Mouse (Mus musculus) liver, adult 2 months (tissue): ENCODE results near the gene Pafah2. TPM values are rescaled to one million over a fixed set of nuclear protein-coding genes. Genes with fewer than 3 reads are reported as not detected.

Experiments used
- DNase-seq: peaks from one replicate; pipeline ENCODE4 v3.0.0-alpha.2; 2011; ENCODE audit warnings: low read depth, low spot score; ENCODE audit errors: extremely low read depth
- H3K27ac ChIP-seq: fragments of 200-500 bp; replicated peaks from 2 replicates; pipeline ENCODE4 v1.5.1; 2012; ENCODE audit warnings: low read depth, mild to moderate bottlenecking, control low read depth, inconsistent platforms, low read length; ENCODE audit not compliant: insufficient read depth
- H3K27me3 ChIP-seq: fragments of 200-500 bp; 2 replicates; pipeline ENCODE4 v1.6.1; 2012; ENCODE audit warnings: mild to moderate bottlenecking, moderate library complexity, low read length, inconsistent platforms; ENCODE audit not compliant: control insufficient read depth, insufficient read depth
- H3K36me3 ChIP-seq: fragments of 200-500 bp; 2 replicates; pipeline ENCODE4 v1.6.1; 2012; ENCODE audit warnings: low read length, inconsistent platforms; ENCODE audit not compliant: control insufficient read depth, insufficient read depth
- H3K4me1 ChIP-seq: fragments of 200-500 bp; 2 replicates; pipeline ENCODE4 v1.6.1; 2011; ENCODE audit warnings: low read length; ENCODE audit not compliant: control insufficient read depth, insufficient read depth
- H3K4me3 ChIP-seq: fragments of 200-500 bp; 2 replicates; pipeline ENCODE4 v1.5.1; 2011; ENCODE audit warnings: low read depth, mild to moderate bottlenecking, control low read depth, low read length, moderate library complexity; ENCODE audit not compliant: insufficient read depth
- H3K79me2 ChIP-seq: fragments of 200-500 bp; 2 replicates; pipeline ENCODE4 v1.6.1; 2012; ENCODE audit warnings: inconsistent platforms, mild to moderate bottlenecking, low read length, moderate library complexity; ENCODE audit not compliant: control insufficient read depth, insufficient read depth
- H3K9ac ChIP-seq: fragments of 200-500 bp; 2 replicates; pipeline ENCODE4 v1.6.1; 2012; ENCODE audit warnings: low read depth, mild to moderate bottlenecking, control low read depth, inconsistent platforms, low read length
- CTCF ChIP-seq: fragments of 200-500 bp; IDR thresholded peaks from 2 replicates; pipeline ENCODE4 v1.5.1; 2011; ENCODE audit warnings: low read depth, low read length, control low read depth
- POLR2A ChIP-seq: fragments of 200-500 bp; IDR thresholded peaks from 2 replicates; pipeline ENCODE4 v1.6.1; 2011; ENCODE audit warnings: low read length, control low read depth; ENCODE audit not compliant: insufficient read depth; ENCODE audit errors: extremely low read depth
- WGBS: fragments of 180-500 bp; shearing (Covaris S2); methylation state at CpG from one replicate; pipeline ENCODE4 v1.1.7; 2018; 5-methylcytosine and 5-hydroxymethylcytosine counted together
- polyA plus RNA-seq: library from polyadenylated mRNA; depleted of rRNA; stranded (reverse); fragments of >200 nt; gene quantifications from 2 replicates; pipeline ENCODE4 v1.2.3, GENCODE M21; 2012
- total RNA-seq: library from RNA; depleted of rRNA; stranded (reverse); fragments of >200 nt; gene quantifications from 2 replicates; pipeline ENCODE4 v1.2.3, GENCODE M21; 2014

Pafah2 gene
- total and polyA plus RNA-seq, 2 experiments, result 74.7 to 79.3 TPM

DNA sequence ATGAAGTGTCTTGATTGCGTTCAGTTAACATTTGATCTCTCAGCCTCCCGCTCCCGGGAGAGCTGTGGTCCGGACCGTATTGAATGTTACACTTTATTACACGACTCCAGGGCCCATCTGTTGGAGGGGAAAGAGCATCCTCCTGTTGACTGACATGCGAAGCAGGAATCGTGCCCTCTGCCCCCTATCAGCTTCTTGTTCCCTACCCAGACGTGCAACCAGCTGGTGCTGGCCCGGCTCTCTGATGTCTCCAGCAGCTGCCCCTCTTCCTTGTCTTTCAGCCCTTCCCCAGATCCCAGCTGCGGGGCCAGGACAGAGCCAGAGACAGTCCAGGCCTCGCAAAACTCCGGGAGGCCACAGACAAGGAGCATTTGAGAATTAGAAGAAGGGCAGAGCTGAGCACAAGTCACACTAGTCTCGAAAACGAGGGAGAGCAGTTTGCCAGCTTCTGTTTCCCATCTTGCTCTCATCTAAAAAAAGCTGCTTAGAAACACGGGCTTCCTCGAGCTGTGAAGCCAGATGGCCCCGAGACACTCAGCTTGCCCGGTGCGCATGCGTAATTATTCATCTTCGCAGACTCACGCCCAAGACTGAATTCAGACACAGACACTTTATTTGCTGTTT, 34.4 kb downstream of the Pafah2 start:
- Histone ChIP-seq H3K9ac (no peak overlapping the region), H3K27me3 (no peaks in the 10 kb centered on the region), H3K4me1 (no peaks in the 10 kb centered on the region), H3K4me3 (no peak overlapping the region), H3K27ac (no peak overlapping the region), H3K36me3 (peaks cover 14% of the 10 kb centered on the region), H3K79me2 (no peaks in the 10 kb centered on the region)
- TF ChIP-seq POLR2A (no peak), CTCF (no peak)
- no peak for DNase-seq
- WGBS, result 72% methylated on average over 23 of the region's 23 CpGs

GRCm38 (mm10) chr4:134432686-134433360, 36.7 kb downstream of the Pafah2 start:
- no peak for DNase-seq
- no peak overlapping the region for H3K4me3 ChIP-seq
- no peak for TF ChIP-seq CTCF
- TF ChIP-seq POLR2A, result no peak
- H3K9ac ChIP-seq, result no peak overlapping the region
- H3K79me2 ChIP-seq, result no peaks in the 10 kb centered on the region
- H3K27ac ChIP-seq, result no peak overlapping the region
- 83% methylated on average over 15 of the region's 15 CpGs for WGBS
- no peaks in the 10 kb centered on the region for H3K27me3 ChIP-seq
- no peaks in the 10 kb centered on the region for H3K36me3 ChIP-seq
- no peaks in the 10 kb centered on the region for H3K4me1 ChIP-seq

DNA sequence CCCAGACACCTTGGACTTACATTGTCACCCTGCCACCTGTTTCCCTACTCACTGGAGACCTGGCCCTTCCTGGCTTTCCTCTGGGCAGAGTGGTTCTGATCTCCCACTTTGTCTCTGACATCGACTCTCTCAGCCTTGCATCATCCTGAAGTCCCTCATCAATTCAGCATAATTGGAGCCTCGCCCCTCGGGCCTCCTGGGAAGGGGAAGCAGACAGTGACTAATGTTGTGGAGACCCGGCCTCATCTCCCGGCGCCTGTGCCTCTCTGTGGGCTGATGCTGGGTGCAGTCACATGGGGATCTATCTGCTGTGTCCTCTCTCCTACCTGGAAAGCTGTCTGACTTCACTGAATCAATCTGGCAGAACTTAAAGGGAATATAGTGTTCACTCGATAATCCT, 40.1 kb downstream of the Pafah2 start:
- Histone ChIP-seq H3K9ac (no peak overlapping the region), H3K27ac (no peak overlapping the region), H3K27me3 (no peaks in the 10 kb centered on the region), H3K4me3 (no peak overlapping the region), H3K79me2 (no peaks in the 10 kb centered on the region), H3K36me3 (no peaks in the 10 kb centered on the region), H3K4me1 (no peaks in the 10 kb centered on the region)
- no peak for DNase-seq
- TF ChIP-seq POLR2A, result no peak
- no peak for TF ChIP-seq CTCF
- 62% methylated on average over 7 of the region's 7 CpGs for WGBS

DNA sequence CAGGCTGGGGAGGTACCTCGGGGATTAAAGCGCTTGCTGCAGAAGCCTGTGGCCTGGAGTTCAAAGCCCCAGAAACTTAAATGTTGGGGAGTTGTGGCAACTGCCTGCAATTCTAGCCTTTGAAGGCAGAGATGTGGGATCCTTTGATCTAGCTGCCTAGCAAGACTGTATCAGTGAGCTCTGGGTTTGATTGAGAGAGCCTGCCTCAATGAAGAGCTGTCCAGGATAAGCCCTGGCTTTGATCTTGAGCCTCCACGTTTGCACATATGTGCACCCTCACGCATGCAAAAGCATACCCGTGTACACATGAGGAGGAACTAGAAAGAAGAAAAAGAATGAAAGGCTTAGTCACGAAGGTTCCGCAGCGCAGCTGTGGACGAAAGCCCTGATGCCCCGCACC, 40.5 kb downstream of the Pafah2 start:
- TF ChIP-seq CTCF, result no peak
- TF ChIP-seq POLR2A, result no peak
- no peak overlapping the region for H3K9ac ChIP-seq
- no peaks in the 10 kb centered on the region for H3K36me3 ChIP-seq
- H3K27ac ChIP-seq, result no peak overlapping the region
- DNase-seq, result no peak
- H3K4me3 ChIP-seq, result no peak overlapping the region
- no peaks in the 10 kb centered on the region for H3K4me1 ChIP-seq
- 77% methylated on average over 10 of the region's 10 CpGs for WGBS
- no peaks in the 10 kb centered on the region for H3K79me2 ChIP-seq
- H3K27me3 ChIP-seq, result no peaks in the 10 kb centered on the region

- Histone ChIP-seq H3K27me3 (no peaks in the 10 kb centered on the region), H3K36me3 (no peaks in the 10 kb centered on the region), H3K4me1 (no peaks in the 10 kb centered on the region), H3K27ac (no peak overlapping the region), H3K9ac (no peak overlapping the region), H3K79me2 (no peaks in the 10 kb centered on the region), H3K4me3 (no peak overlapping the region)
- TF ChIP-seq POLR2A (no peak), CTCF (no peak)
- DNase-seq, result no peak
- WGBS, result 74% methylated on average over 3 of the region's 3 CpGs
Observed at GRCm38 (mm10) chr4:134439119-134439518, 43.0 kb downstream of the Pafah2 start.

- Histone ChIP-seq H3K4me1 (no peaks in the 10 kb centered on the region), H3K27me3 (no peaks in the 10 kb centered on the region), H3K27ac (no peak overlapping the region), H3K4me3 (no peak overlapping the region), H3K79me2 (no peaks in the 10 kb centered on the region), H3K36me3 (no peaks in the 10 kb centered on the region), H3K9ac (no peak overlapping the region)
- no peak for DNase-seq
- TF ChIP-seq CTCF (no peak), POLR2A (no peak)
- 76% methylated on average over 4 of the region's 4 CpGs for WGBS
Observed at GRCm38 (mm10) chr4:134439919-134440318, 43.8 kb downstream of the Pafah2 start.
